Mouse (Mus musculus) cerebellum, adult 2 months (tissue): ENCODE measurements around the gene P2ry6.

Source experiments
- CTCF ChIP-seq: fragments of 200-500 bp; IDR thresholded peaks from 2 replicates; pipeline ENCODE4 v1.5.1; 2011; ENCODE audit warnings: low read depth, mild to moderate bottlenecking, control low read depth, low read length, moderate library complexity, borderline replicate concordance; ENCODE audit not compliant: insufficient read depth
- POLR2A ChIP-seq: fragments of 200-500 bp; IDR thresholded peaks from 2 replicates; pipeline ENCODE4 v1.6.1; 2011; ENCODE audit warnings: low read length, control low read depth, borderline replicate concordance; ENCODE audit not compliant: insufficient read depth

- no peak for TF ChIP-seq CTCF
- TF ChIP-seq POLR2A = no peak
Measured at GRCm38 (mm10) chr7:100911246-100911770, 63.1 kb downstream of the P2ry6 start.
